Mouse (Mus musculus) hindbrain, embryonic 14.5 days (tissue): ENCODE results near the gene Hoxa4. TPM values are rescaled to one million over a fixed set of nuclear protein-coding genes. Genes with fewer than 3 reads are reported as not detected.

Experiments
- ATAC-seq: fragments of 200-750 bp; cut with Nextera tagmentation; 2 replicates; pipeline ENCODE4 v1.8.0; 2017; ENCODE audit warnings: moderate number of reproducible peaks, mild to moderate bottlenecking, moderate TSS enrichment, moderate library complexity; ENCODE audit not compliant: low FRiP score
- DNase-seq: peaks from one replicate; pipeline ENCODE4 v3.0.0-alpha.2; 2015; ENCODE audit warnings: low spot score
- H3K27ac ChIP-seq: fragments of 300-500 bp; sonication (generic); 2 replicates; pipeline ENCODE4 v1.5.1; 2014; ENCODE audit warnings: mild to moderate bottlenecking, moderate library complexity
- H3K27me3 ChIP-seq: fragments of 300-500 bp; sonication (generic); 2 replicates; pipeline ENCODE4 v1.6.1; 2014; ENCODE audit warnings: mild to moderate bottlenecking, low read length, mixed read lengths; ENCODE audit not compliant: control insufficient read depth, insufficient read depth
- H3K36me3 ChIP-seq: fragments of 300-500 bp; sonication (generic); replicated peaks from 2 replicates; pipeline ENCODE4 v1.6.1; 2014; ENCODE audit not compliant: control insufficient read depth, insufficient read depth
- H3K4me1 ChIP-seq: fragments of 300-500 bp; sonication (generic); replicated peaks from 2 replicates; pipeline ENCODE4 v1.6.1; 2014; ENCODE audit warnings: antibody characterized with exemption, low read length, mixed read lengths; ENCODE audit not compliant: control insufficient read depth, insufficient read depth
- H3K4me2 ChIP-seq: fragments of 300-500 bp; sonication (generic); replicated peaks from 2 replicates; pipeline ENCODE4 v1.6.1; 2014; ENCODE audit warnings: mild to moderate bottlenecking, moderate library complexity
- H3K4me3 ChIP-seq: fragments of 300-500 bp; sonication (generic); replicated peaks from 2 replicates; pipeline ENCODE4 v1.5.1; 2014; ENCODE audit warnings: mild to moderate bottlenecking, low read length
- H3K9ac ChIP-seq: fragments of 300-500 bp; sonication (generic); 2 replicates; pipeline ENCODE4 v1.6.1; 2014
- H3K9me3 ChIP-seq: fragments of 300-500 bp; sonication (generic); 2 replicates; pipeline ENCODE4 v1.6.1; 2016; ENCODE audit warnings: low read length; ENCODE audit not compliant: control insufficient read depth
- WGBS: fragments of 180-500 bp; shearing (Covaris S2); extraction: QIAGEN DNeasy Blood & Tissue Kit; methylation state at CpG from one replicate; pipeline ENCODE4 v1.1.7; 2014; 5-methylcytosine and 5-hydroxymethylcytosine counted together
- polyA plus RNA-seq: library from polyadenylated mRNA; unstranded; fragments of >200 nt; fragmentation: Nextera tagmentation; extraction: Ambion mirVana; gene quantifications from 2 replicates; pipeline ENCODE4 v1.2.1, GENCODE M21; 2014

Hoxa4 gene
- polyA plus RNA-seq, 1 experiment from 2014 or later, result 22.5 TPM

- Histone ChIP-seq H3K36me3 (no peaks in the 10 kb centered on the region), H3K4me1 (peaks cover 8% of the 10 kb centered on the region), H3K27me3 (peaks cover 77% of the 10 kb centered on the region), H3K9ac (peak within 1 kb of the TSS; percentile 99), H3K27ac (peak within 1 kb of the TSS; percentile 100), H3K4me2 (peak within 1 kb of the TSS; percentile 81), H3K9me3 (no peaks in the 10 kb centered on the region), H3K4me3 (peak within 1 kb of the TSS; percentile 71)
- no peak for ATAC-seq
- DNase-seq, result no peak
- WGBS, result 1% methylated on average over 36 of the region's 36 CpGs
Observed at GRCm38 (mm10) chr6:52177061-52177735, 14.4 kb downstream of the Hoxa4 start, which contains the start of gene 5730596B20Rik. Gene 5730596B20Rik, plus strand, starts transcription at chr6:52177498.

- H3K27me3 ChIP-seq, result peaks cover 77% of the 10 kb centered on the region
- H3K4me1 ChIP-seq, result peaks cover 10% of the 10 kb centered on the region
- peak overlapping the region; percentile 100 for H3K27ac ChIP-seq
- no peak for DNase-seq
- peak overlapping the region; percentile 99 for H3K9ac ChIP-seq
- no peaks in the 10 kb centered on the region for H3K36me3 ChIP-seq
- peak overlapping the region; percentile 71 for H3K4me3 ChIP-seq
- H3K9me3 ChIP-seq, result no peaks in the 10 kb centered on the region
- 2% methylated on average over 6 of the region's 6 CpGs for WGBS
- H3K4me2 ChIP-seq, result peak overlapping the region; percentile 81
- ATAC-seq, result no peak
Observed at GRCm38 (mm10) chr6:52176391-52176790, 15.2 kb downstream of the Hoxa4 start.

GRCm38 (mm10) chr6:52175864-52176263 lies 15.7 kb downstream of the Hoxa4 start:
- Histone ChIP-seq H3K4me3 (peak overlapping the region; percentile 71), H3K27me3 (peaks cover 77% of the 10 kb centered on the region), H3K4me1 (peaks cover 15% of the 10 kb centered on the region), H3K36me3 (no peaks in the 10 kb centered on the region), H3K9me3 (no peaks in the 10 kb centered on the region), H3K27ac (peak overlapping the region; percentile 100), H3K9ac (peak overlapping the region; percentile 99), H3K4me2 (peak overlapping the region; percentile 81)
- ATAC-seq, result peak; percentile 69
- 0% methylated on average over 10 of the region's 35 CpGs for WGBS
- DNase-seq, result no peak

- H3K4me2 ChIP-seq, result peak overlapping the region; percentile 81
- ATAC-seq, result peak; percentile 1; the same call in 1 of the 2 replicates
Observed at GRCm38 (mm10) chr6:52174968-52175751, 16.4 kb downstream of the Hoxa4 start.

GRCm38 (mm10) chr6:52173648-52174047 lies 17.9 kb downstream of the Hoxa4 start:
- 4% methylated on average over 4 of the region's 4 CpGs for WGBS
- ATAC-seq (no peak), DNase-seq (no peak)
- Histone ChIP-seq H3K27ac (peak overlapping the region; percentile 100), H3K4me3 (peak overlapping the region; percentile 71), H3K36me3 (no peaks in the 10 kb centered on the region), H3K4me1 (peaks cover 26% of the 10 kb centered on the region), H3K27me3 (peaks cover 73% of the 10 kb centered on the region), H3K9ac (peak overlapping the region; percentile 99), H3K9me3 (no peaks in the 10 kb centered on the region), H3K4me2 (peak overlapping the region; percentile 81)

More at GRCm38 (mm10) chr6:52174968-52175751, 16.4 kb downstream of the Hoxa4 start:
- H3K27me3 ChIP-seq, result peaks cover 78% of the 10 kb centered on the region
- 1% methylated on average over 41 of the region's 41 CpGs for WGBS
- H3K36me3 ChIP-seq, result no peaks in the 10 kb centered on the region
- no peaks in the 10 kb centered on the region for H3K9me3 ChIP-seq
- H3K9ac ChIP-seq, result peak overlapping the region; percentile 99
- H3K27ac ChIP-seq, result peak overlapping the region; percentile 100
- peak overlapping the region; percentile 71 for H3K4me3 ChIP-seq
- peaks cover 22% of the 10 kb centered on the region for H3K4me1 ChIP-seq
- DNase-seq, result no peak

- Histone ChIP-seq H3K27ac (peak overlapping the region; percentile 100), H3K9me3 (no peaks in the 10 kb centered on the region), H3K4me1 (peaks cover 26% of the 10 kb centered on the region), H3K27me3 (peaks cover 66% of the 10 kb centered on the region), H3K36me3 (no peaks in the 10 kb centered on the region), H3K4me3 (peak overlapping the region; percentile 71), H3K9ac (peak overlapping the region; percentile 99), H3K4me2 (peak overlapping the region; percentile 81)
- under 1% methylated on average over 35 of the region's 35 CpGs for WGBS
- ATAC-seq (peak; percentile 88), DNase-seq (peak; percentile 86)
Observed at GRCm38 (mm10) chr6:52172501-52172900, 19.1 kb downstream of the Hoxa4 start.

GRCm38 (mm10) chr6:52171938-52172337 lies 19.6 kb downstream of the Hoxa4 start:
- Histone ChIP-seq H3K4me3 (peak overlapping the region; percentile 71), H3K9me3 (no peaks in the 10 kb centered on the region), H3K27ac (peak overlapping the region; percentile 100), H3K36me3 (no peaks in the 10 kb centered on the region), H3K4me1 (peaks cover 26% of the 10 kb centered on the region), H3K4me2 (peak overlapping the region; percentile 81), H3K9ac (peak overlapping the region; percentile 99), H3K27me3 (peaks cover 61% of the 10 kb centered on the region)
- 2% methylated on average over 7 of the region's 7 CpGs for WGBS
- ATAC-seq (no peak), DNase-seq (no peak)

GRCm38 (mm10) chr6:52171331-52171730 lies 20.2 kb downstream of the Hoxa4 start:
- no peak for ATAC-seq
- no peak for DNase-seq
- Histone ChIP-seq H3K4me3 (peak overlapping the region; percentile 71), H3K36me3 (no peaks in the 10 kb centered on the region), H3K9me3 (no peaks in the 10 kb centered on the region), H3K27ac (peak overlapping the region; percentile 100), H3K27me3 (peaks cover 62% of the 10 kb centered on the region), H3K4me1 (peaks cover 26% of the 10 kb centered on the region), H3K4me2 (peak overlapping the region; percentile 81), H3K9ac (peak overlapping the region; percentile 99)
- 3% methylated on average over 4 of the region's 4 CpGs for WGBS

- Histone ChIP-seq H3K4me1 (peaks cover 26% of the 10 kb centered on the region), H3K4me3 (peak overlapping the region; percentile 71), H3K36me3 (no peaks in the 10 kb centered on the region), H3K9ac (peak overlapping the region; percentile 99), H3K9me3 (no peaks in the 10 kb centered on the region), H3K4me2 (peak overlapping the region; percentile 81), H3K27me3 (peaks cover 62% of the 10 kb centered on the region), H3K27ac (peak overlapping the region; percentile 100)
- ATAC-seq (no peak), DNase-seq (no peak)
- WGBS, result 6% methylated on average over 5 of the region's 5 CpGs
Observed at GRCm38 (mm10) chr6:52170898-52171223, 20.7 kb downstream of the Hoxa4 start.
